Mouse (Mus musculus) common myeloid progenitor, adult 5-6 weeks (primary cell): Measurements from ENCODE around the gene Slit3. TPM values are rescaled to one million over a fixed set of nuclear protein-coding genes. Genes with fewer than 3 reads are reported as not detected.

ENCODE experiments used
- ATAC-seq: replicated peaks from 2 replicates; pipeline ENCODE4 v1.8.0; 2016; ENCODE audit warnings: low read depth, mild to moderate bottlenecking, moderate TSS enrichment, inconsistent platforms; ENCODE audit not compliant: poor library complexity, severe bottlenecking
- total RNA-seq: library from RNA; stranded (forward); fragments of 200-1000, 187-1606 nt; gene quantifications from 2 replicates; pipeline ENCODE4 v1.2.3, GENCODE M21; 2017

The Slit3 gene
- not detected in 2 replicates for total RNA-seq

- ATAC-seq = no peak
Measured at GRCm38 (mm10) chr11:35120894-35121610, at the start of gene Slit3. TSS of gene Slit3 (plus strand) at chr11:35121224.

- no peak for ATAC-seq
Measured at GRCm38 (mm10) chr11:35071451-35071850, 49.6 kb upstream of the Slit3 start.

- no peak for ATAC-seq
Measured at GRCm38 (mm10) chr11:35075411-35075810, 45.6 kb upstream of the Slit3 start.

GRCm38 (mm10) chr11:35080451-35081125 lies 40.4 kb upstream of the Slit3 start:
- ATAC-seq = no peak

GRCm38 (mm10) chr11:35082297-35082696 lies 38.7 kb upstream of the Slit3 start:
- ATAC-seq = no peak

GRCm38 (mm10) chr11:35083049-35083448 lies 38.0 kb upstream of the Slit3 start:
- ATAC-seq = no peak

GRCm38 (mm10) chr11:35085351-35085750 lies 35.7 kb upstream of the Slit3 start:
- ATAC-seq = no peak

GRCm38 (mm10) chr11:35086029-35086428 lies 35.0 kb upstream of the Slit3 start:
- no peak for ATAC-seq

- peak; percentile 42 for ATAC-seq
Measured at GRCm38 (mm10) chr11:35087454-35087853, 33.6 kb upstream of the Slit3 start.

- ATAC-seq = no peak
Measured at GRCm38 (mm10) chr11:35088136-35088535, 32.9 kb upstream of the Slit3 start.

GRCm38 (mm10) chr11:35090629-35091335 lies 30.2 kb upstream of the Slit3 start:
- 0 out of 2 replicates have a peak, but pooled peaks have one; percentile 29 for ATAC-seq

- ATAC-seq = no peak
Measured at GRCm38 (mm10) chr11:35096538-35096937, 24.5 kb upstream of the Slit3 start.

GRCm38 (mm10) chr11:35109781-35110180 lies 11.2 kb upstream of the Slit3 start:
- ATAC-seq = no peak

GRCm38 (mm10) chr11:35110784-35111183 lies 10.2 kb upstream of the Slit3 start:
- ATAC-seq = no peak

- no peak for ATAC-seq
Measured at GRCm38 (mm10) chr11:35113290-35113689, 7.7 kb upstream of the Slit3 start.

- no peak for ATAC-seq
Measured at GRCm38 (mm10) chr11:35116436-35116835, 4.6 kb upstream of the Slit3 start.

GRCm38 (mm10) chr11:35117871-35118270 lies 3.2 kb upstream of the Slit3 start:
- ATAC-seq = no peak

GRCm38 (mm10) chr11:35118731-35119130 lies 2.3 kb upstream of the Slit3 start:
- ATAC-seq = no peak

GRCm38 (mm10) chr11:35119360-35119759 lies 1.7 kb upstream of the Slit3 start:
- peak; percentile 63; the same call in 1 of the 2 replicates for ATAC-seq

- no peak for ATAC-seq
Measured at GRCm38 (mm10) chr11:35120076-35120475, 948 bp upstream of the Slit3 start.

GRCm38 (mm10) chr11:35121611-35121959 lies 561 bp downstream of the Slit3 start:
- ATAC-seq = no peak
